Mouse (Mus musculus): ENCODE measurements at regions not wholly inside any gene's neighbourhood (a gene's known extent, or its start where the extent isn't known, plus 50 kb on each side); places are given as distances from the start of the nearest gene placed in this dataset.

- no peak for DNase-seq (ENCODE audit: low read depth)
These were observed 60.1 kb upstream of the Irx1 start for GRCm38 (mm10) chr13:72023666-72024065.

GRCm38 (mm10) chr13:72043930-72044470, 80.5 kb upstream of the Irx1 start:
- no peak for DNase-seq (ENCODE audit: low read depth)

GRCm38 (mm10) chr13:72056469-72056868, 92.9 kb upstream of the Irx1 start:
- DNase-seq (ENCODE audit: low read depth): no peak

- DNase-seq (ENCODE audit: low read depth): no peak
These were observed 98.1 kb upstream of the Irx1 start for GRCm38 (mm10) chr13:72061659-72062058.

- DNase-seq (ENCODE audit: low read depth): no peak
These were observed 99.8 kb upstream of the Irx1 start for GRCm38 (mm10) chr13:72063278-72063761.

GRCm38 (mm10) chr13:72096585-72096984, 133.1 kb upstream of the Irx1 start:
- DNase-seq (ENCODE audit: low read depth): no peak

GRCm38 (mm10) chr13:72097268-72097667, 133.7 kb upstream of the Irx1 start:
- DNase-seq (ENCODE audit: low read depth): no peak

GRCm38 (mm10) chr13:72097811-72098210, 134.3 kb upstream of the Irx1 start:
- DNase-seq (ENCODE audit: low read depth): no peak

GRCm38 (mm10) chr13:72100741-72101140, 137.2 kb upstream of the Irx1 start:
- DNase-seq (ENCODE audit: low read depth): peak; percentile 44

GRCm38 (mm10) chr13:72108666-72109065, 145.1 kb upstream of the Irx1 start:
- DNase-seq (ENCODE audit: low read depth): no peak

GRCm38 (mm10) chr13:72113942-72114341, 150.4 kb upstream of the Irx1 start:
- no peak for DNase-seq (ENCODE audit: low read depth)

GRCm38 (mm10) chr13:72114776-72115663, 151.5 kb upstream of the Irx1 start:
- DNase-seq (ENCODE audit: low read depth): no peak

GRCm38 (mm10) chr13:72120467-72120866, 156.9 kb upstream of the Irx1 start:
- no peak for DNase-seq (ENCODE audit: low read depth)

GRCm38 (mm10) chr13:72120911-72121553, 157.5 kb upstream of the Irx1 start:
- DNase-seq (ENCODE audit: low read depth): no peak

- DNase-seq (ENCODE audit: low read depth): no peak
These were observed 158.2 kb upstream of the Irx1 start for GRCm38 (mm10) chr13:72121554-72122229.

GRCm38 (mm10) chr13:72122230-72122627, 158.7 kb upstream of the Irx1 start:
- DNase-seq (ENCODE audit: low read depth): no peak

GRCm38 (mm10) chr13:72128306-72128705, 164.8 kb upstream of the Irx1 start:
- no peak for DNase-seq (ENCODE audit: low read depth)

- no peak for DNase-seq (ENCODE audit: low read depth)
These were observed 167.8 kb upstream of the Irx1 start for GRCm38 (mm10) chr13:72131341-72131740.

GRCm38 (mm10) chr13:72134101-72134768, 170.7 kb upstream of the Irx1 start:
- no peak for DNase-seq (ENCODE audit: low read depth)

GRCm38 (mm10) chr13:72166225-72166624, 202.7 kb upstream of the Irx1 start:
- peak; percentile 44 for DNase-seq (ENCODE audit: low read depth)

- no peak for DNase-seq (ENCODE audit: low read depth)
These were observed 203.9 kb upstream of the Irx1 start for GRCm38 (mm10) chr13:72167434-72167833.

GRCm38 (mm10) chr13:72183636-72184035, 220.1 kb upstream of the Irx1 start:
- DNase-seq (ENCODE audit: low read depth): no peak
